Mouse (Mus musculus) granulocyte monocyte progenitor cell, adult 5-6 weeks (primary cell): ENCODE measurements around the gene Mapk10. TPM values are rescaled to one million over a fixed set of nuclear protein-coding genes. Genes with fewer than 3 reads are reported as not detected.

ENCODE experiments used
- ATAC-seq: replicated peaks from 2 replicates; pipeline ENCODE4 v1.8.0; 2016; ENCODE audit warnings: mild to moderate bottlenecking, moderate TSS enrichment, inconsistent platforms; ENCODE audit not compliant: poor library complexity, severe bottlenecking
- total RNA-seq, 2 experiments: library from RNA; stranded (forward) in 1 of 2; stranded (reverse) in 1 of 2; fragments of 200-712, 200-1000 nt in 1 of 2; fragments of >200 nt in 1 of 2; fragmentation: Nextera tagmentation in 1 of 2; gene quantifications; 2 replicates each; pipeline ENCODE4 v1.2.3; 2014 to 2017

Mapk10 gene
- total RNA-seq, 2 experiments from 2014 or later = not detected

- no peak for ATAC-seq
These were observed 138.8 kb downstream of the Mapk10 start for GRCm38 (mm10) chr5:103072200-103072825.

DNA sequence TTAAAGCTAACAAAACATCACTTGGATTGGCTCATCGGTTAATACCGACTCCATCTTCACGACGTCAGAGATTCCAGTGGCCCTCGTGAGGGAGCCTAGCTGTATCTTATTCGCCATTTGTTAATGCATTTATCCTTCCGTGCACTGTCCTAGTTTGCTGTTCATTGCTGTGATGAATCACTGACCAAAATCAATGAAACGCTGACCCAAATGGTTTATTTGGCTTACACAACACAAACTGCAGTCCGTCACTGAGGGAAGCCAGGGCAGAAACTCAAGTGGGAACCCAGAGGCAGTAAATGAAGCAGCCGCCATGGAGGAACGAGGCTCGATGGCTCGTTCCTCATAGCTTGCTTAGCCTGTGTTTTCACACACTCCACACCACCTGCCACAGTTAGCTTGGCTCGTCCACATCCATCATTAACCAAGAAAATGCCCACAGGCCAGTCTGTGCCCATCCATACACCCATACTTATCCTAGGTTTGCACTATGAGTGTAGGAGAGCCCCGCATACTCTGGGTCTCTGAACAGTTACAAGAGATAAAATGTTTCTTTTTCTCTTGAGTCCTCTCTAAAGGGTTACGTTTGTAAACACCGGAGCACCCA lies 140.0 kb downstream of the Mapk10 start:
- no peak for ATAC-seq

DNA sequence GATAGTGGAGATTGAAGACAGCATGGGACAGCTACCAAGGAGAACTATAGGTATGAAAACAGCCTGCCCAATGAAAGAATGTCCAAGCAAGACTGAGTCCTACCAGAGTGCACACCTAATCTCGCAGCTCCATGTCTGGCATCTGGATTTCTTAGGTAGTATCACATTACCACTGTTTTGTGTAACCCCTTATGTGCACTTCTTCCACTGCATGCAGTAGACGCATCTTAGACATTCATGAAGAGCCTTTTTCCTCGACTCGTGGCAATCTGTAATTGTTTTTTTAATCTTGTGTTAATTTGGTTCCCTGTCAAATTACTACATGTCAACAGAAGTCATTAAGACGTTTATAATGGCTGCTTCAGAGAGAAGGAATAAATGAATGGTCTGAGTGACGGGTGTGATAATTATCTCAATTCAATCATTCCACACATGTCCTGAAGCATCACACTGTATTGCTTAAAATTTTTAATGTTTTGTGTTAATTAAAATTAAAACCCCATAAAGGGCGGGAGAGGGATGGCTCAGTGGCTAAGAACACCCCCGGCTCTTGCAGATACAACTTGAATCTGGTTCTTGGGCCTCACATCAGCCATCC lies 160.7 kb downstream of the Mapk10 start:
- no peak for ATAC-seq

DNA sequence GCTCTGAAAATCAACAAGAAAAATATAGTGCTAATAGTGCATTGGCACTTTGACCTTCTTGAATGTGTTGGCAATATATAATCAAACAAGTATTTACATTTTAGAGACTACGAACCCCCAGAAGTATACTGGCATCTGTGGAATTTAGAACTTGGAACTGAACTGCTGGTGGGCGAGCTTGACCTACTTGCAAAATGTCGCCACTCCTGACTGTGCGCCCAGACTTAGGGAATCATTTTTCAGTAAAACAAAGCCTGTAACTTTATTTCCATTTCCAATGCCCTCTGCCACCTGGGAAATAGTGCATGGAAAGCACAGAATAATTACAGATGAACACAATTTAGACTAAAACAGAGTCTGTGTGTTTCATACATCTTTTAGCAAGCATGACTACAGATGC lies 163.1 kb downstream of the Mapk10 start:
- no peak for ATAC-seq

- no peak for ATAC-seq
These were observed 173.4 kb downstream of the Mapk10 start for GRCm38 (mm10) chr5:103037752-103038151.

GRCm38 (mm10) chr5:103028940-103029621 lies 182.1 kb downstream of the Mapk10 start:
- no peak for ATAC-seq

DNA sequence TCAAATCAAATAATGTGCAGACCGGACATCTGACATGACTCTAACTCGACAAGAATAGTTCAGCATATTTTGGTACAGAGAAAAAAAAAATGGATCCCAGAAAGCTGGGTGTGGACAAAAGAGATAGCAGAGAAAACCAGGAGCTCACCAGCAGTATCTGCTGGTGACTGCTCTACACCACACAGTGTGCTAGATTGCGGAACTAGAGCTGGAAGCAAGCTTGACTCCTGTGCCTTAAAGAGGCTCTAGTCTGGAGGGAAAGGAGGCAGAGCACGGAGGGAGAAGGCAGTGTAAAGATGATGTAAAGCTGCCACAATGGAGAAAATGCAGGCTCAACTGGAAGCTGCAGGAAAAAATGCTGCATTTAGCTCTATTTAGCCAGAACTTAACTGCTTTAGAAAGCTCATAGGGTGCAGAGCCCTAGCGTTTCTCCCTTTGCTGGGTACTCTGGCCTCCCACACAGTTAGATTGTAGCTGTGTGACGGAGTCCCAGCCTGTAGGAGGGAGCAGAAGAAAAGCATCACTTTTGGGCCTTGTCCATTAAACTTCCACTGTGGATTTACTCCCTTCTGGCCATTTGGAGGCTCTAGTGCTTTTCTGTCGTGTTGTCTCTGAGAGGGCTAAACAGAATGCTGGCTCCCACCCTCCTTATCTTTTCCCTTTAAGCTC lies 188.5 kb downstream of the Mapk10 start:
- no peak for ATAC-seq

DNA sequence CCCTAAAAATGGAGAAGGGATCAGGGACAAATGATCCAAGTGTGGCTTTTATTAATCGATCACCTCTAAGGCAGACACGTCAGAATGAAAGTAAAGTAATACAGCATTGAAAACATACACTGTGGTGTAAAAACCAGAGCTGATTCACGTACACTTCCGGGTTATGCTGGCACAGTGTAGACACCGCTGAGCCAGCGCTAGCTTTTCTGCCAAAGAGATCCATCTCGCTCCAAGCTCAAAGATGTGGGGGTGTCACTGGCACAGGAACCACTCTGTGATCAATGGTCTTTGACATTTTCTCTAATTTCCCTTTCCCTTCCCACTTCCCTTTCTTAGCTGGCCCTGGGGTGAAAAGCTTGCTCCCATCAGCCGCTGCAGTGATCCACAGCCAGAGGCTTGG lies 189.7 kb downstream of the Mapk10 start:
- ATAC-seq = no peak

DNA sequence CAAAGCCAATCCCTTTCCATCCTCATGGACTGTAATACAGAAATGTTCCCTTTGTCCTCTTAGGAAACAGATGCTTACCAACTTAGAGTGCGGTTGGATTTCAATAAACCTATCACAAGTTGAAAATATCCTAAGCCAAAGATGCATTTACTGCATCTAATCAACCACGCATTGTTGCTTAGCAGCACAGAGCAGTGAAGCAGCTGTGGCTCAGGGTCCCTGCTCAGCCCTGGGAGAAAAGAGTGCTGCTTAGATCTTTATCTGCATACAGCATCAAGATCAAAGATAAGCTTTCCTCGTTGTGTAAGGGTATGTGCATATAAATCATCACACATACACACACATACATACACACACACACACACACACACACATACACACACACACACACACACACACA lies 190.2 kb downstream of the Mapk10 start:
- ATAC-seq = no peak

GRCm38 (mm10) chr5:103020127-103020526 lies 191.0 kb downstream of the Mapk10 start:
- no peak for ATAC-seq

- ATAC-seq = no peak
These were observed 193.5 kb downstream of the Mapk10 start for GRCm38 (mm10) chr5:103017637-103018036.

DNA sequence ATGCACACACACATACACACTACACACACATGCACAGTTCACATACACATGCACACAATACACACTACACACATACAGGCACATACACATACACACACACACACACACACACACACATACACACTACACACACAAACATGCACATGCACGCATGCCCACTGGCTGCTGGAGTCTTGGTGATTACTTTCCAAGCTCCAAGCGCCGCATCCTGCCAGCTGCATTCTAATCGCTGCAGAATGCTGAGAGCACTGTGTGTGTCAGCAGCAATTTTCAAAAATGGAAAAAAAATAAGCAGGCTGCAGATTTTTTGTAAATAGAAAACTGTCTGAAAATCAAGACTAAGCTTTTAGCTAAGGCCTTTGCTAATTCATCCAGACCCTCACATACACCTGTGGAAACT lies 196.8 kb downstream of the Mapk10 start:
- ATAC-seq = no peak

GRCm38 (mm10) chr5:103008894-103009293 lies 202.2 kb downstream of the Mapk10 start:
- no peak for ATAC-seq

- ATAC-seq = no peak
These were observed 209.0 kb downstream of the Mapk10 start for GRCm38 (mm10) chr5:103002116-103002515.

DNA sequence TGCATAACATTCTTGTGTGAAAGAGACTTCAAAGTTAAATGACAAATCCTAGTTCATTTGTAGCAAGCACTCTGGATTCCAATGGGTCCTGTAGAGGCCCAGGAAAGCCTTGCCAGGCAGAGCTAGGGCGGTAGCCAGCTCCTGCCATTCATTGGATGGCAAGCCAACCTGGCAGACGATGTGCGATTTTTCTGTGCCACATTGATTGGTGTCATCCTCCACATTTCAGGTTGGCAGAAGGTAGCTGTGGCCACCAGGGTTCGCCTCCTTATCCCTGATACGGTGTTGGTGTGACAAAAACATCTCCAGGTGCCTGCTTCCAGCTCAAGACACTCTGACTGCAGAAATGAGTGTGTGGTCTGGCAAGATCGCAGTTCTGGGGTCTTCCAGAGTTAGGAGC lies 210.6 kb downstream of the Mapk10 start:
- no peak for ATAC-seq

DNA sequence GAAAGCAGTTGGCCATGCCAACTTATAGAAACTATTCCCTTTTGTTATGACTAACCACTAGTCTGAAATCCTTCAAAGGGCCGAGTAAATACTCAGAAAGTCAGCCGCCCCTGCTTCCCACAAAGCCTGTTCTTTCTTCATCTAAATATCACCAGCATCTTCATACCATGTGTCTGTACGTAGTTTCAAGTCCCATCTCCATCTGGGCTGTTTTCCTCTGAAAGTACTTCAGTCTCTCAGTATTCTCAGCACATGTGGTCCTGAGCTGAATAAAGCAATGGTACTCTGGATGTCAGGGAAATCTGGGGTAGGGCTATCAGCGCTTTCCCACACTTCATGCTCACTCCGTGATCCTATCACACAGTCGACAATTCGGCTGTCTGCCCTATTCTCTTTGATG lies 212.6 kb downstream of the Mapk10 start:
- ATAC-seq = no peak

- ATAC-seq = no peak
These were observed 213.2 kb downstream of the Mapk10 start for GRCm38 (mm10) chr5:102997907-102998306.

GRCm38 (mm10) chr5:102996331-102996730 lies 214.8 kb downstream of the Mapk10 start:
- no peak for ATAC-seq

DNA sequence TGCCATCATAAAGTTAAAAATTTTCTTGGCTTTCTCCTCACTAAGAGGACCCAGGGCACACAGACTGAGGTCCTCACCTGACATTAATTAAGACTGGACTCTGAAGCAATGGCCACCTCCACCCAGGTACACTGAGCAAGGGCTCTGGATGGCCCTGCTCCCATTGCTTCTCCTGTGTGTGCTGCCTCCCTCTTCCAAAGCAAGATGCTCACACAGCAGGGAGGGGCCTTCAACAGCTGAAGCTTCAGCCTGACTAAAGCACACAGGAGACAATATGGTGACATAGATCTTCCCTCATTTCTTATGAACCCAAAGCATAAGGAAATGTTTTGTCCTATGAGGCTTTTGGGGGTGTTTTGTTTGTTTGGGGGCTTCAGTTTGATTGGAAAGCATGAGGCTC lies 215.2 kb downstream of the Mapk10 start:
- ATAC-seq = no peak

GRCm38 (mm10) chr5:102993951-102994350 lies 217.2 kb downstream of the Mapk10 start:
- ATAC-seq = no peak

- no peak for ATAC-seq
These were observed 219.4 kb downstream of the Mapk10 start for GRCm38 (mm10) chr5:102991691-102992090.
